Mouse (Mus musculus) embryonic fibroblast, embryonic 13.5 days (primary cell): ENCODE data around the gene Irf3.

Source experiments
- CTCF ChIP-seq: IDR thresholded peaks from 2 replicates; pipeline ENCODE4 v1.5.1; 2011; ENCODE audit warnings: mild to moderate bottlenecking, control low read depth, low read length, moderate library complexity, borderline replicate concordance; ENCODE audit not compliant: insufficient read depth
- POLR2A ChIP-seq: IDR thresholded peaks from 2 replicates; pipeline ENCODE4 v1.6.1; 2011; ENCODE audit warnings: low read depth, mild to moderate bottlenecking, control low read depth, low read length, moderate library complexity

DNA sequence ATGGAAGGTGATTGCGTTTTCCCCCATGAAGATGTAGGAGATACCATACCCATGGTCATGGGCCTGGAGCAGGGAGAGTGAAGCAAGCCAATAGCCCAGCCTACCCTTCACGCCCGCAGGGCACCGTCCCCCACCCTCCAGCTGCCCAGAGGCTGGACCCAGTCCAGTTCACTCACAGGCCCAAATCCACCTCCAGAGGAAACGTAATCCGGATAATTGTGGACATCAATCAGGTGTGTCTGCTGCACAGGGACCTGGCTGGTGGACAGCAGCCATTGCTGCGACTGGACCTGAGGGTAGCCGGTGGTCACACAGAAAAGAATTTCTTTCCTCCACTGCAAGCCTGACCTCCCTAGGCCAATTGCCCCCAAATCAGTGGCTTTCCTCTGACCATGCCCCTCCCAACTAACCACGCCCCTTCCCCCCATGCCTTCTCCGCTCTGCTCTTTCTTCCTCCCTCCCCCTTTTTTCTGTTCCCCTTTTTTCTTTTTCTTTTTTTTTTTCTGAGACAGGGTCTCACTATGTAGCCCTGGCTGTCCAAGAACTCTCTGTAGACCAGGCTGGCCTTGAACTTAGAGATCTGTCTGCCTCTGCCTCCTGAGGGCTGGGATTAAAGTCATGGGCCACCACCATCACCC, 37.5 kb upstream of the Irf3 start:
- no peak for TF ChIP-seq POLR2A
- no peak for TF ChIP-seq CTCF
